Mouse (Mus musculus) mesoderm, embryonic 11.5 days (tissue): ENCODE measurements around the gene Hk1.

Experiments
- DNase-seq: peaks from one replicate; pipeline ENCODE4 v3.0.0-alpha.2; 2012; ENCODE audit warnings: low read depth, low spot score

The Hk1 gene

GRCm38 (mm10) chr10:62277499-62278293, 102.0 kb downstream of the Hk1 start:
- no peak for DNase-seq

GRCm38 (mm10) chr10:62275235-62275634, 104.5 kb downstream of the Hk1 start:
- peak; percentile 76 for DNase-seq

GRCm38 (mm10) chr10:62269278-62269677, 110.4 kb downstream of the Hk1 start:
- no peak for DNase-seq

- DNase-seq: no peak
Measured at GRCm38 (mm10) chr10:62264299-62264698, 115.4 kb downstream of the Hk1 start.

- DNase-seq: peak; percentile 94
Measured at GRCm38 (mm10) chr10:62261115-62261886, 118.4 kb downstream of the Hk1 start.

GRCm38 (mm10) chr10:62258298-62258697, 121.4 kb downstream of the Hk1 start:
- DNase-seq: no peak

- DNase-seq: no peak
Measured at GRCm38 (mm10) chr10:62252496-62253235, 127.0 kb downstream of the Hk1 start.

- no peak for DNase-seq
Measured at GRCm38 (mm10) chr10:62252000-62252488, 127.7 kb downstream of the Hk1 start, which contains the start of gene Tacr2. Tacr2 (plus strand) TSS chr10:62252438.

GRCm38 (mm10) chr10:62247815-62248214, 131.9 kb downstream of the Hk1 start:
- no peak for DNase-seq

- no peak for DNase-seq
Measured at GRCm38 (mm10) chr10:62247156-62247555, 132.6 kb downstream of the Hk1 start.

- no peak for DNase-seq
Measured at GRCm38 (mm10) chr10:62244067-62244466, 135.6 kb downstream of the Hk1 start.

- DNase-seq: peak; percentile 67
Measured at GRCm38 (mm10) chr10:62242896-62243295, 136.8 kb downstream of the Hk1 start.

GRCm38 (mm10) chr10:62242358-62242757, 137.3 kb downstream of the Hk1 start:
- no peak for DNase-seq

- peak; percentile 23 for DNase-seq
Measured at GRCm38 (mm10) chr10:62239270-62239669, 140.4 kb downstream of the Hk1 start.

- no peak for DNase-seq
Measured at GRCm38 (mm10) chr10:62238688-62239087, 141.0 kb downstream of the Hk1 start.

GRCm38 (mm10) chr10:62237205-62237604, 142.5 kb downstream of the Hk1 start:
- DNase-seq: no peak

- no peak for DNase-seq
Measured at GRCm38 (mm10) chr10:62236165-62236564, 143.5 kb downstream of the Hk1 start.

- no peak for DNase-seq
Measured at GRCm38 (mm10) chr10:62231811-62232210, 147.9 kb downstream of the Hk1 start.

- no peak for DNase-seq
Measured at GRCm38 (mm10) chr10:62231395-62231732, 148.3 kb downstream of the Hk1 start.

GRCm38 (mm10) chr10:62230708-62231394, 148.9 kb downstream of the Hk1 start, which contains the start of gene Tspan15:
Tspan15 (minus strand) TSS chr10:62231251.
- peak; percentile 93 for DNase-seq

- DNase-seq: no peak
Measured at GRCm38 (mm10) chr10:62228126-62228525, 151.6 kb downstream of the Hk1 start.
